Mouse (Mus musculus) kidney, embryonic 16.5 days (tissue): ENCODE measurements around the gene Ube4b. TPM values are rescaled to one million over a fixed set of nuclear protein-coding genes. Genes with fewer than 3 reads are reported as not detected.
A peak's percentile ranks its signal among the peaks of the same experiment; 100 is the strongest.

Source experiments
- ATAC-seq: fragments of 200-750 bp; cut with Nextera tagmentation; 2 replicates; pipeline ENCODE4 v1.8.0; 2017; ENCODE audit warnings: moderate TSS enrichment; ENCODE audit not compliant: low FRiP score, low TSS enrichment
- H3K27ac ChIP-seq: fragments of 300-500 bp; sonication (generic); 2 replicates; pipeline ENCODE4 v1.5.1; 2014; ENCODE audit warnings: low read length
- H3K27me3 ChIP-seq: fragments of 300-500 bp; sonication (generic); 2 replicates; pipeline ENCODE4 v1.6.1; 2014; ENCODE audit warnings: low read length, control low read depth, mixed read lengths; ENCODE audit not compliant: insufficient read depth
- H3K36me3 ChIP-seq: fragments of 300-500 bp; sonication (generic); 2 replicates; pipeline ENCODE4 v1.6.1; 2014; ENCODE audit warnings: low read length, control low read depth, mixed read lengths; ENCODE audit not compliant: insufficient read depth
- H3K4me1 ChIP-seq: fragments of 300-500 bp; sonication (generic); 2 replicates; pipeline ENCODE4 v1.6.1; 2014; ENCODE audit warnings: low read length, control low read depth, mixed read lengths; ENCODE audit not compliant: insufficient read depth
- H3K4me2 ChIP-seq: fragments of 300-500 bp; sonication (generic); replicated peaks from 2 replicates; pipeline ENCODE4 v1.6.1; 2014; ENCODE audit warnings: low read depth, low read length
- H3K4me3 ChIP-seq: fragments of 300-500 bp; sonication (generic); 2 replicates; pipeline ENCODE4 v1.5.1; 2014; ENCODE audit warnings: mild to moderate bottlenecking, low read length
- H3K9ac ChIP-seq: fragments of 300-500 bp; sonication (generic); replicated peaks from 2 replicates; pipeline ENCODE4 v1.6.1; 2014; ENCODE audit warnings: low read length
- H3K9me3 ChIP-seq: fragments of 300-500 bp; sonication (generic); 2 replicates; pipeline ENCODE4 v1.6.1; 2016; ENCODE audit warnings: low read length, control low read depth
- WGBS: fragments of 180-500 bp; shearing (Covaris S2); extraction: QIAGEN DNeasy Blood & Tissue Kit; methylation state at CpG from one replicate; pipeline ENCODE4 v1.1.7; 2014; 5-methylcytosine and 5-hydroxymethylcytosine counted together
- polyA plus RNA-seq: library from polyadenylated mRNA; unstranded; fragments of >200 nt; fragmentation: Nextera tagmentation; extraction: Ambion mirVana; gene quantifications from 2 replicates; pipeline ENCODE4 v1.2.1, GENCODE M21; 2015

Ube4b gene
- polyA plus RNA-seq, 1 experiment from 2014 or later = 46.8 TPM

- no peak for ATAC-seq
- Histone ChIP-seq H3K27ac (no peak overlapping the region), H3K9me3 (no peaks in the 10 kb centered on the region), H3K36me3 (peaks cover 85% of the 10 kb centered on the region), H3K4me1 (no peaks in the 10 kb centered on the region), H3K4me2 (no peak overlapping the region), H3K4me3 (no peak overlapping the region), H3K27me3 (no peaks in the 10 kb centered on the region), H3K9ac (no peak overlapping the region)
- WGBS = 96% methylated on average over 8 of the region's 8 CpGs
These were observed 71.9 kb downstream of the Ube4b start for GRCm38 (mm10) chr4:149354671-149355070.

GRCm38 (mm10) chr4:149351596-149352150 lies 74.9 kb downstream of the Ube4b start:
- Histone ChIP-seq H3K36me3 (peaks cover 82% of the 10 kb centered on the region), H3K4me1 (no peaks in the 10 kb centered on the region), H3K27ac (no peak overlapping the region), H3K9ac (no peak overlapping the region), H3K4me3 (no peak overlapping the region), H3K9me3 (no peaks in the 10 kb centered on the region), H3K4me2 (no peak overlapping the region), H3K27me3 (no peaks in the 10 kb centered on the region)
- no peak for ATAC-seq
- WGBS = 84% methylated on average over 8 of the region's 8 CpGs

- no peak overlapping the region for H3K27ac ChIP-seq
- peaks cover 82% of the 10 kb centered on the region for H3K36me3 ChIP-seq
- 0 out of 2 replicates have a peak, but pooled peaks have one; percentile 15 for ATAC-seq
- no peak overlapping the region for H3K9ac ChIP-seq
- H3K4me1 ChIP-seq = no peaks in the 10 kb centered on the region
- H3K4me3 ChIP-seq = no peak overlapping the region
- H3K27me3 ChIP-seq = no peaks in the 10 kb centered on the region
- H3K4me2 ChIP-seq = no peak overlapping the region
- no peaks in the 10 kb centered on the region for H3K9me3 ChIP-seq
- 73% methylated on average over 5 of the region's 5 CpGs for WGBS
These were observed 77.6 kb downstream of the Ube4b start for GRCm38 (mm10) chr4:149348963-149349362.

- ATAC-seq = no peak
- Histone ChIP-seq H3K4me2 (no peak overlapping the region), H3K9ac (no peak overlapping the region), H3K4me1 (no peaks in the 10 kb centered on the region), H3K27ac (no peak overlapping the region), H3K36me3 (peaks cover 77% of the 10 kb centered on the region), H3K9me3 (no peaks in the 10 kb centered on the region), H3K27me3 (no peaks in the 10 kb centered on the region), H3K4me3 (no peak overlapping the region)
- 40% methylated on average over 5 of the region's 5 CpGs for WGBS
These were observed 80.7 kb downstream of the Ube4b start for GRCm38 (mm10) chr4:149345873-149346272.

GRCm38 (mm10) chr4:149344311-149344710 lies 82.2 kb downstream of the Ube4b start:
- no peak overlapping the region for H3K9ac ChIP-seq
- no peak for ATAC-seq
- no peak overlapping the region for H3K27ac ChIP-seq
- 79% methylated on average over 8 of the region's 8 CpGs for WGBS
- H3K4me3 ChIP-seq = no peak overlapping the region
- no peak overlapping the region for H3K4me2 ChIP-seq
- H3K27me3 ChIP-seq = no peaks in the 10 kb centered on the region
- no peaks in the 10 kb centered on the region for H3K4me1 ChIP-seq
- H3K36me3 ChIP-seq = peaks cover 67% of the 10 kb centered on the region
- no peaks in the 10 kb centered on the region for H3K9me3 ChIP-seq

DNA sequence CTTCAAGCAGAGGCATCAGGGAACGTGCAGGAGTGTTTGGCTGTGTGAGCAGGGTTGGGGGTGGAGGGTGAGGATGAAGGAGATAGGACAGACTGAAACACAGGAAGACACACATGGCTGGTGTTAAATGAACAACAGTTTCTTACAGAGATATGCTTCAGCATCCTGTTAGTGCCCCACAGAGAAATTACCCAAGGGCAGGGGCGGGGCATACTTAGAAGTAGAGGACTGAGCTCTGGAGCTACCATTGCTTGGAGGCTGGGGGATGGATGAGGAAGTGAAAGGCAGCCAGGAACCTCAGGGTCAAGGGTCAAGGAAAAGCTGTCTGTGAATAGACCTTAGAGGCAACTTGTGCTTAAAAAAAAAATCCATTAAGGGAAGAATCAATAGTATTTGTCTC lies 85.9 kb downstream of the Ube4b start:
- Histone ChIP-seq H3K4me3 (no peak overlapping the region), H3K4me2 (no peak overlapping the region), H3K36me3 (peaks cover 64% of the 10 kb centered on the region), H3K27ac (no peak overlapping the region), H3K9me3 (no peaks in the 10 kb centered on the region), H3K9ac (no peak overlapping the region), H3K27me3 (no peaks in the 10 kb centered on the region), H3K4me1 (no peaks in the 10 kb centered on the region)
- 58% methylated on average over 2 of the region's 2 CpGs for WGBS
- ATAC-seq = no peak

- ATAC-seq = no peak
- no peaks in the 10 kb centered on the region for H3K27me3 ChIP-seq
- H3K36me3 ChIP-seq = peaks cover 63% of the 10 kb centered on the region
- no peak overlapping the region for H3K4me3 ChIP-seq
- no peak overlapping the region for H3K27ac ChIP-seq
- 56% methylated on average over 5 of the region's 5 CpGs for WGBS
- no peaks in the 10 kb centered on the region for H3K4me1 ChIP-seq
- no peak overlapping the region for H3K4me2 ChIP-seq
- H3K9me3 ChIP-seq = no peaks in the 10 kb centered on the region
- H3K9ac ChIP-seq = no peak overlapping the region
These were observed 86.9 kb downstream of the Ube4b start for GRCm38 (mm10) chr4:149339426-149340214.

- H3K4me1 ChIP-seq = no peaks in the 10 kb centered on the region
- peaks cover 61% of the 10 kb centered on the region for H3K36me3 ChIP-seq
- ATAC-seq = no peak
These were observed 88.4 kb downstream of the Ube4b start for GRCm38 (mm10) chr4:149338137-149338536.

DNA sequence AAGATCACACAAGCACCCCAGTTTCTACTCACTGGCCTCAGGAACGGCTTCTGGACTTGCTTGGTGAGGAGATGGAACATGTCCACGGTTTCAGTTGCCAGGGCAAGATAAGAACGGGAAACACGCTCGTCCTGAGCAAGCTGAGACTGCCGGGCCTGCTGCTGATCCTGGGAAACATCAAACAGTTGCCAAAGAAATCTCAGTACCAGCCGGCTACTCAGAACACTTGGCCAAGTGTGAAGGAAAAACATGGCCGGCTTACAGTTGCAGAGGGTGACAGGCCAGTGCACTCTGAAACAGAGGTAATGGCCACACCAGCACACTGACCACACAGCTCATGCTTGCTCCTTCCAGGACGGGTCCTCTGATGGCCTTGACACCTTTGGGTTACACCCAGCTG lies 89.2 kb downstream of the Ube4b start:
- ATAC-seq = no peak
- Histone ChIP-seq H3K27me3 (no peaks in the 10 kb centered on the region), H3K9me3 (no peaks in the 10 kb centered on the region), H3K4me3 (no peak overlapping the region), H3K36me3 (peaks cover 61% of the 10 kb centered on the region), H3K9ac (no peak overlapping the region), H3K27ac (no peak overlapping the region), H3K4me2 (no peak overlapping the region), H3K4me1 (no peaks in the 10 kb centered on the region)
- 83% methylated on average over 9 of the region's 9 CpGs for WGBS

More at GRCm38 (mm10) chr4:149338137-149338536, 88.4 kb downstream of the Ube4b start:
- Histone ChIP-seq H3K27ac (no peak overlapping the region), H3K9ac (no peak overlapping the region), H3K4me3 (no peak overlapping the region), H3K9me3 (no peaks in the 10 kb centered on the region), H3K4me2 (no peak overlapping the region), H3K27me3 (no peaks in the 10 kb centered on the region)
- 91% methylated on average over 2 of the region's 2 CpGs for WGBS

DNA sequence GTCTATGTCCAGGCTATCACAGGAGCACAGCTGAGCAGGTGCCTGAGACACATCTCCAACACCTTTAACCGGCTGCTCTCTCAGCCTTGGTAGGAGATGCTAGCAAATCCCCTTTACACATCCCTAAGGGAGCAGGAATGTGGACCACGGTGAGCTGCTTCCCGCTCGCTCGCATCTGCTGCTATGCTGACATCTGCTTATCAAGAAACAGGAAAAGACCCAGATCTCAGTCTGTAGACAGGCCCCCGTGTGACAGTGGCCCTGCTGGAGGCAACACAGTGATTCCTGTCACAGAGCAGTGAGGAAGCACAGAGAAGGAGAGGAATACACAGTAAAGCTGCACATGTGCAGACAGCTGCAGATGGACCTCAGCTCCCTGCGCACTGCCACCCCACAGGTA lies 90.2 kb downstream of the Ube4b start:
- Histone ChIP-seq H3K4me3 (no peak overlapping the region), H3K9me3 (no peaks in the 10 kb centered on the region), H3K4me2 (no peak overlapping the region), H3K36me3 (peaks cover 60% of the 10 kb centered on the region), H3K9ac (no peak overlapping the region), H3K27ac (no peak overlapping the region), H3K4me1 (no peaks in the 10 kb centered on the region), H3K27me3 (no peaks in the 10 kb centered on the region)
- ATAC-seq = no peak
- 93% methylated on average over 7 of the region's 7 CpGs for WGBS
